Mouse (Mus musculus): ENCODE results near the gene Nsun2.

DNA sequence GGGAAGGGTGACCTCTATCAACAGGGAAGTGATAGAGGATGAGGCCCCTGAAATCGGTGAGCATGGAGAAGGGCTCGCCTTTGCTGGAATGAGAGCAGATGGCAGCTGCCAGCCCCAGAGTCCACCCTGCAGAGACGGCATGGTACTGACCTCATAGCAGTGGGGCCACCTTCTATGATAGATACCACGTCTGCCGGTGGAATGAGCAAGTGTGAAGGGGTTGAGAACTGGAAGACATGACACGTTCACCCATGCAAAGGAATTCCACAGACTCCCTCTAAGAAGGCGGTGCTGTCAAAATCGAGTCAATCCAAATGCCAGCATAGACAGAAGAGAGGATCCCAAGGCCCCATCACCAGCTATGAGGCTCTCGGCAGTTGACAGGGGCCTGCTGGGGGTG is 20.7 kb downstream of the Nsun2 start:
- TF ChIP-seq CTCF (IDR thresholded peaks at IDR 0.05; ENCODE audit: low read depth) (no peak), EP300 (IDR thresholded peaks at IDR 0.05; ENCODE audit: low read depth) (no peak)
